Mouse (Mus musculus): ENCODE measurements around the gene Cnnm2.

DNA sequence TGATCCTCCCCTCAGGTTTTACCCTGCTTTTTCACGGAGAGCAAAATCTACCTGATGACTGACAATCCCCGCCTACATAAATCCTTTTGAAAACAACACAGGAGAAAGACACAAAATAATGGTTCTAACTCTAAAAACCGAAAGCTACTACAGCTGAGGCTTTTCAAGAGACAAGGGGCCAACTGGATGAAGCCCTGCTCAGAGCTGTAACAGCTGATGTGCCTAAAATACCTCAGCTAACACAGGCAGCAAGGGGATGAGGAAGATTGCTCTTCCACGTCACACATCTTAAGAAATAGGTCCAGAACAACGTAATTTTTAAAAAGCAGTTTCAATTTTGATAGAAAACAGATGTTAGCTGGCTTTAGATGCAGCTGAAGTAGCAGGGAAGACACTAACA is 165.6 kb downstream of the Cnnm2 start:
- TF ChIP-seq CTCF (IDR thresholded peaks at IDR 0.05; ENCODE audit: borderline replicate concordance, insufficient read depth, low read length) (no peak), POLR2A (IDR thresholded peaks at IDR 0.05; ENCODE audit: low read depth, low read length) (no peak)

All from embryonic fibroblast, embryonic 13.5 days (primary cell).